Mouse (Mus musculus) MEL (cell line): ENCODE data around the gene Olfr830. TPM values are rescaled to one million over a fixed set of nuclear protein-coding genes. Genes with fewer than 3 reads are reported as not detected.

ENCODE experiments used
- polyA plus RNA-seq, 2 experiments: library from polyadenylated mRNA; stranded (reverse) in 1 of 2; unstranded in 1 of 2; fragments of >175 nt in 1 of 2; fragments of >200 nt in 1 of 2; gene quantifications; 2 replicates each; pipeline versions ENCODE4 v1.2.1 to v1.2.4; 2012; ENCODE audit warnings: low replicate concordance in 2 of 2, low read depth in 1 of 2; ENCODE audit not compliant: insufficient read length in 2 of 2, insufficient read depth in 1 of 2, missing spikeins in 1 of 2
- total RNA-seq: library from RNA; depleted of rRNA; stranded (reverse); fragments of 300-350 nt; gene quantifications from 2 replicates; pipeline ENCODE4 v1.2.3, GENCODE M21; 2012; rRNA removed

The Olfr830 gene
- total and polyA plus RNA-seq, 3 experiments: not detected

Other genes with a start within 250 kb of the Olfr830 start
- under 0.01 TPM in 1 of 2 replicates, not detected in the other for gene Muc16, start 200.2 kb upstream of the Olfr830 start, total RNA-seq
- not detected for gene Muc16, start 200.2 kb upstream of the Olfr830 start, polyA plus RNA-seq
- gene Olfr24, start 110.7 kb upstream of the Olfr830 start, total RNA-seq: not detected in 2 replicates
- gene Olfr24, start 110.7 kb upstream of the Olfr830 start, polyA plus RNA-seq: not detected
- gene Olfr828, start 55.2 kb upstream of the Olfr830 start, total RNA-seq: not detected in 2 replicates
- not detected for gene Olfr828, start 55.2 kb upstream of the Olfr830 start, polyA plus RNA-seq
- 0.04 TPM in 1 of 2 replicates, not detected in the other for gene Olfr829, start 19.8 kb upstream of the Olfr830 start, total RNA-seq
- gene Olfr829, start 19.8 kb upstream of the Olfr830 start, polyA plus RNA-seq: not detected
- not detected in 2 replicates for gene Olfr832, start 62.4 kb downstream of the Olfr830 start, total RNA-seq
- not detected for gene Olfr832, start 62.4 kb downstream of the Olfr830 start, polyA plus RNA-seq
- gene Olfr834, start 113.3 kb downstream of the Olfr830 start, total RNA-seq: not detected in 2 replicates
- not detected for gene Olfr834, start 113.3 kb downstream of the Olfr830 start, polyA plus RNA-seq
- not detected in 2 replicates for gene Olfr835, start 158.0 kb downstream of the Olfr830 start, total RNA-seq
- gene Olfr835, start 158.0 kb downstream of the Olfr830 start, polyA plus RNA-seq: not detected
- gene Olfr836, start 245.7 kb downstream of the Olfr830 start, total RNA-seq: 0.03 TPM in 1 of 2 replicates, not detected in the other
- not detected for gene Olfr836, start 245.7 kb downstream of the Olfr830 start, polyA plus RNA-seq